Mouse (Mus musculus) lung, postnatal 0 days (tissue): ENCODE data around the gene Gm10563. TPM values are rescaled to one million over a fixed set of nuclear protein-coding genes. Genes with fewer than 3 reads are reported as not detected.
A peak's percentile ranks its signal among the peaks of the same experiment; 100 is the strongest.

Experiments used
- ATAC-seq: fragments of 200-750 bp; cut with Nextera tagmentation; 2 replicates; pipeline ENCODE4 v1.8.0; 2017; ENCODE audit warnings: moderate library complexity
- DNase-seq: peaks from one replicate; pipeline ENCODE4 v3.0.0-alpha.2; 2016; ENCODE audit warnings: low spot score
- H3K27ac ChIP-seq: fragments of 300-500 bp; sonication (generic); 2 replicates; pipeline ENCODE4 v1.5.1; 2014; ENCODE audit warnings: antibody characterized with exemption, mild to moderate bottlenecking, low read length, mixed read lengths
- H3K27me3 ChIP-seq: fragments of 300-500 bp; sonication (generic); replicated peaks from 2 replicates; pipeline ENCODE4 v1.6.1; 2014; ENCODE audit warnings: low read length, mixed read lengths; ENCODE audit not compliant: insufficient read depth
- H3K36me3 ChIP-seq: fragments of 300-500 bp; sonication (generic); 2 replicates; pipeline ENCODE4 v1.6.1; 2014; ENCODE audit warnings: low read length, mixed read lengths; ENCODE audit not compliant: insufficient read depth
- H3K4me1 ChIP-seq: fragments of 300-500 bp; sonication (generic); 2 replicates; pipeline ENCODE4 v1.6.1; 2014; ENCODE audit warnings: antibody characterized with exemption, low read depth, low read length, mixed read lengths; ENCODE audit not compliant: insufficient read depth
- H3K4me2 ChIP-seq: fragments of 300-500 bp; sonication (generic); replicated peaks from 2 replicates; pipeline ENCODE4 v1.6.1; 2014; ENCODE audit warnings: low read depth, mild to moderate bottlenecking, low read length, moderate library complexity, mixed read lengths
- H3K4me3 ChIP-seq: fragments of 300-500 bp; sonication (generic); 2 replicates; pipeline ENCODE4 v1.5.1; 2014; ENCODE audit warnings: low read depth, low read length
- H3K9ac ChIP-seq: fragments of 300-500 bp; sonication (generic); replicated peaks from 2 replicates; pipeline ENCODE4 v1.6.1; 2014; ENCODE audit warnings: low read depth, mild to moderate bottlenecking
- H3K9me3 ChIP-seq: fragments of 300-500 bp; sonication (generic); 2 replicates; pipeline ENCODE4 v1.6.1; 2016; ENCODE audit warnings: low read length, mixed read lengths
- CTCF ChIP-seq: IDR thresholded peaks from 2 replicates; pipeline ENCODE4 v1.5.1; 2016; ENCODE audit warnings: antibody characterized with exemption, mild to moderate bottlenecking
- EP300 ChIP-seq: IDR thresholded peaks from 2 replicates; pipeline ENCODE4 v1.6.1; 2016; ENCODE audit warnings: antibody characterized with exemption, mild to moderate bottlenecking, control low read depth
- WGBS: fragments of 180-500 bp; shearing (Covaris S2); extraction: QIAGEN DNeasy Blood & Tissue Kit; methylation state at CpG from one replicate; pipeline ENCODE4 v1.1.7; 2014; 5-methylcytosine and 5-hydroxymethylcytosine counted together
- polyA plus RNA-seq: library from polyadenylated mRNA; unstranded; fragments of >200 nt; fragmentation: Nextera tagmentation; extraction: Ambion mirVana; gene quantifications from 2 replicates; pipeline ENCODE4 v1.2.1, GENCODE M21; 2015

Gene Gm10563
- polyA plus RNA-seq, 1 experiment from 2014 or later, result not detected

DNA sequence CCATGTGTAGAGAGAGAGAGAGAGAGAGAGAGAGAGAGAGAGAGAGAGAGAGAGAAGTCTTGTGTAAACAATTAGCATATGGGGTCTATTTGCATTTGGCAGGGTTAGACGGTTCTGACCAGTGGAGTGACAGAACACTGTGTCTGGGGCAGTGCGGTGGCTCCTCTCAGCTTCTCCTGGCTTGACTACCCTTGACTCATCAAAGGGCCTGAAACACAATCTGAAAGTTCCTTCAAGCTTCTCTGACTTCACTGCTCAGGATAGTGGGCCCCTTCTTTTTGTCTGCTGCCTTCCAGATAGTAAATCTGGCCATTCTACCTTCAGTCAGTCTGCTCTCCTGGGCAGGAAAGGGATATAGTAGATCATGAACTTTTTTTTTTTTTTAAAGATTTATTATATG is 38.4 kb downstream of the Gm10563 start:
- Histone ChIP-seq H3K4me3 (no peak overlapping the region), H3K27ac (no peak overlapping the region), H3K4me1 (no peaks in the 10 kb centered on the region), H3K9me3 (no peaks in the 10 kb centered on the region), H3K27me3 (no peaks in the 10 kb centered on the region), H3K36me3 (peaks cover 9% of the 10 kb centered on the region), H3K9ac (no peak overlapping the region), H3K4me2 (no peak overlapping the region)
- ATAC-seq (no peak), DNase-seq (no peak)
- no peak for TF ChIP-seq CTCF
- TF ChIP-seq EP300, result no peak
- 62% methylated on average over 2 of the region's 2 CpGs for WGBS

DNA sequence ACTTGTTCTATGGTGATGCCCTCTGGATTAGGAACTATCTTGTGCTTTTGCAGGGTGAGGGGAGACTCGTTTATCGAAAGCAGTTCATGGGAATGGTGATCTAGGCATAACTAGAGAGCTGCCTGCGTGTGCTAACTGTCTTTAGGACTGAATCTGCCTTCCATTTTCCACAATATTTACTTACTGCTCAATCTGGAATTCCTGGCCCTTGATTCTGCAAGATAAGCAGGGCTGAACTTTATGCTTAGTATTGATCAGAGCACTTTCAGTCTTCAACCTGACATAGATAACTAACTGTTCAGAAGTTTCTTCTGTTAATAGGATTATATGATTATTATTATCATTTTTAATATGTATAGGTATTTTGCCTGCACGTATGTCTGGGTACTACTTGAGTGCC is 40.1 kb downstream of the Gm10563 start:
- 88% methylated on average over 4 of the region's 4 CpGs for WGBS
- Histone ChIP-seq H3K27me3 (no peaks in the 10 kb centered on the region), H3K4me2 (no peak overlapping the region), H3K36me3 (peaks cover 3% of the 10 kb centered on the region; the same call in 1 of the 2 replicates), H3K27ac (no peak overlapping the region), H3K4me1 (no peaks in the 10 kb centered on the region), H3K9me3 (no peaks in the 10 kb centered on the region), H3K4me3 (no peak overlapping the region), H3K9ac (no peak overlapping the region)
- TF ChIP-seq EP300 (no peak), CTCF (no peak)
- DNase-seq (no peak), ATAC-seq (no peak)

DNA sequence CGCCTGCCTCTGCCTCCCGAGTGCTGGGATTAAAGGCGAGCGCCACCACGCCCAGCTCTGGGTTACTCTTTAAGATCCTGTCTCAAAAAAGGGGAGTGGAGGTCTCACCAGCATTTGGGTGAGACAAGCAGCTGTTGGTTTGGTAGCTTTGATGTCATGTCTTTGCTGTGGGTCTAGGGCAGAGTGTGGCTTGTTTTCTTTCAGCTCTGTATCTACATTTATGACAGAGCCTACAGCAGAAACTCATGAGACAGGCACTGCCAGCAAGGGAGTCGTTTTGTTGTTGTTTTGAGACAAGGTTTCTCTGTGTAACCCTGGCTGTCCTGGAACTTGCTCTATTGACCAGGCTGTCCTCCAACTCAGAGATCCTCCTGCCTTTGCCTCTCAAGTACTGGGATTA is 41.4 kb downstream of the Gm10563 start:
- H3K36me3 ChIP-seq, result no peaks in the 10 kb centered on the region
- H3K27ac ChIP-seq, result no peak overlapping the region
- DNase-seq (no peak), ATAC-seq (no peak)
- no peak overlapping the region for H3K9ac ChIP-seq
- 93% methylated on average over 6 of the region's 6 CpGs for WGBS
- H3K4me2 ChIP-seq, result no peak overlapping the region
- TF ChIP-seq CTCF (no peak), EP300 (no peak)
- H3K9me3 ChIP-seq, result no peaks in the 10 kb centered on the region
- no peaks in the 10 kb centered on the region for H3K27me3 ChIP-seq
- H3K4me3 ChIP-seq, result no peak overlapping the region
- no peaks in the 10 kb centered on the region for H3K4me1 ChIP-seq

DNA sequence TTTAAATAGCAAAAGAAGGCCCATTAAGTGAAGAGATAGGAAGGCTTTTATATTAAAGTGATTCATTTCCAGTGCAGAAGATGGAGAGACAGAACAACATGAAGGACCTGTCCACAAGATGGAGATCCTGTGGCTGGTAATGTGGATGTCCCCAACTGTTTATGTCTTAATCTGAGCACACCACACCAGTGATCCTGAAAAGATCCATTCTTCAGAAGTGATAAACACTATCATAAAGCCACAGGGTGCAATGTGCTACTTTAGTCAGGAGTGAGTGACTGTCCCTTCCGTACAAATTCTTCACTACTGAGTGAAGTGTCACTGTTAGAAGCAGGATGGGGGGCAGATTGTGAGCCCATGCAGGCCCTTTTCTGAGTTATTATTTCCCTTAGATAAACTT is 42.5 kb downstream of the Gm10563 start:
- H3K9ac ChIP-seq, result no peak overlapping the region
- H3K36me3 ChIP-seq, result no peaks in the 10 kb centered on the region
- DNase-seq (no peak), ATAC-seq (no peak)
- no peak overlapping the region for H3K4me3 ChIP-seq
- no peak overlapping the region for H3K4me2 ChIP-seq
- no peak overlapping the region for H3K27ac ChIP-seq
- H3K27me3 ChIP-seq, result no peaks in the 10 kb centered on the region
- 95% methylated on average over 1 of the region's 1 CpGs for WGBS
- H3K9me3 ChIP-seq, result no peaks in the 10 kb centered on the region
- TF ChIP-seq EP300 (no peak), CTCF (no peak)
- no peaks in the 10 kb centered on the region for H3K4me1 ChIP-seq

DNA sequence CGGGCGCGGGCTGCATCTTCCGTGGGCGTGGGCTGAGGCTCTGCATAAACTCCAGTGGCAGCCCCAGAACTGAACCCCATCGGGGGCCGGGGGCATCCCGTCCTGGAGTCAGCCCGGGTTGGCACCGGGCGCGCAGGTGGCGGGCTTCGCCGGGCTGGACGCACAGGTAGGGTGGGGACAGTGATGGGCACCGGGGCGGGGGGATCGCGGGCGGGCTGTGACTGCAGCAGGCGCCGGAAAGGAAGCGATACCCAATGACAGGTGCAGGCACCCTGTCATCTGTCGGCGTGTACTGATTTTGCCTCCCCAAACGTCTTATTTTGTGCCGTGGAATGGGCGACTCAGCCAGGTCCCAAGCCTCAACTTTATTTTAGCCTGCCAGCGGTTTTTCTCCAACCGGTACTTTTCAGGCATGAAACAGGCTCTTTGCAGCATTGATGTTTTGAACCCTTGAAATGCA is 43.2 kb downstream of the Gm10563 start:
- peak overlapping the region; percentile 97 for H3K4me2 ChIP-seq
- ATAC-seq, result no peak
- 3% methylated on average over 30 of the region's 31 CpGs for WGBS

DNA sequence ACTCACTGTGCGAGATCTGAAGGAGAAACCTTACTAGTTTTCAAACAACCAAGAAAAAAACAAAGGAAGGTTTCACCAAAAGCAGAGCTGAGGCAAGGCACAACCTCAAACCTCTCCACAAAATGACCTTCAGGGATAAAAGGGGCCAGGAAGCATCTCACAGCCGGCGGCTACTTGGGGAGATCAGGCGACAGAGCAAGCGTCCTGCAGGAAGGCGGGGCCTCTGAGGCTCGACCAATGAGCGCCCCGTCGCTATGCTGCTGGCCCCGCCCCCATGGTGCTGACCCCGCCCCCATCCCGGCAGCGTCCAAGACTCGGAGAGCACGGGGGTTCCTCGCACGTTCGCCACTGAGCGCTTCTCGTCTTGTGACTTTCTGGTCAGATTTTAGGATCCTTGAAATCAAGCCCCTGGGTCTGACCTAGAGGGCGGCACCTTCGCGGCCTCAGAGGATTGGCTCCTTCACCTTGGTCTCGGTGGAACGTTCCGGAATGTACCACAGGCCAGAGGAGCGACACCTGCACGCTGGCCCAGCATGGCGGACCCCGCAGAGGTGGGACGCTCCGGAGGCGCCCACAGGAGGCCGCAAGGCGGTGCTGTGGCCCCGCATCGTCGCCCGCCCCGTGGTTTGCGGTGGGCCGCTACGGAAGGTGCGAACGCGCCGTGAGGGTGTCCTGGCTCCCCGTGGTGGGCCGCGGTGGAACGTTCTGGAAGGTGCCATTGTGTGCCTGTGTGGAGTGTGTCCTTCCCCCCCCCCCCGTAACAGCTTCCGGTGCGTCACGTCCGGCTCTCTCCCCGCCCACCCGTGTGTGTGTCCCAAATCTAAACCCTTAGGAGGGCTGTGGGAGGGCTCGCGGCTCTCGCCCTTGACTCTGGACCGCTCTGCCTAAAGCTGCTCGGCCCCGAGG is 43.9 kb downstream of the Gm10563 start, which contains the start of gene Slc35e2:
TSS of gene Slc35e2 (plus strand) at position 326 of the 906 bp plus-strand sequence.
- ATAC-seq (peak; percentile 96), DNase-seq (peak; percentile 97)
- Histone ChIP-seq H3K4me3 (peak within 1 kb of the TSS; percentile 90), H3K4me2 (peak within 1 kb of the TSS; percentile 97), H3K27ac (peak within 1 kb of the TSS; percentile 96), H3K4me1 (no peaks in the 10 kb centered on the region), H3K27me3 (no peaks in the 10 kb centered on the region), H3K9me3 (no peaks in the 10 kb centered on the region), H3K9ac (peak within 1 kb of the TSS; percentile 85), H3K36me3 (no peaks in the 10 kb centered on the region)
- under 1% methylated on average over 38 of the region's 65 CpGs for WGBS
- peak; percentile 52 for TF ChIP-seq CTCF
- TF ChIP-seq EP300, result no peak

More for the DNA sequence above, 43.2 kb downstream of the Gm10563 start:
- no peak for DNase-seq
- Histone ChIP-seq H3K27ac (peak overlapping the region; percentile 96), H3K9me3 (no peaks in the 10 kb centered on the region), H3K27me3 (no peaks in the 10 kb centered on the region), H3K4me3 (peak overlapping the region; percentile 90), H3K4me1 (no peaks in the 10 kb centered on the region), H3K36me3 (no peaks in the 10 kb centered on the region), H3K9ac (peak overlapping the region; percentile 85)
- TF ChIP-seq CTCF (no peak), EP300 (no peak)
